Mouse (Mus musculus): ENCODE data around the gene Rtl6.
A peak's percentile ranks its signal among the peaks of the same experiment; 100 is the strongest.

Rtl6 gene

GRCm38 (mm10) chr15:84537117-84537516 is 20.5 kb downstream of the Rtl6 start:
- DNase-seq (ENCODE audit: low spot score in 2 of 2) = peak in 1 of 2 experiments; percentile 39

- DNase-seq (ENCODE audit: low spot score in 2 of 2) = no peak
These were observed 21.0 kb downstream of the Rtl6 start for GRCm38 (mm10) chr15:84536611-84537010.

DNA sequence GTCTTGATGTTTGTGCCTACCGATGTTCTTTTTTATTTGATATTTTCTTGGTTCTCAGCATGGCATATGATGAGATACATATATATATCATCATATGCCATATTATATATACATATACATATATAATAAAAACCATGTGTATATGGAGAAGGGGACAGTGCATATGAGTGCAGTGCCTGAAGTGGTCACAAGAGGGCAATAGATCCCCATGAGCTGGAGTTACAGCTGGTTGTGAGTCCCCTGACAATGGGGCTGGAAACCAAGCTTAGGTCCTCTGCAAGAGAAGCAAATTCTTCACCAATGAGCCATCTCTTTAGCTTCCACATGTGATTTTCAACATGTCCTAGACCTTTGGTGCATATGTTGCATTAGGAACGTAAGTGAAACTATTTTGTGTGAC is 21.7 kb downstream of the Rtl6 start:
- DNase-seq (ENCODE audit: low spot score in 2 of 2) = peak; percentile 25 to 57

GRCm38 (mm10) chr15:84532211-84532610 is 25.4 kb downstream of the Rtl6 start:
- no peak for DNase-seq (ENCODE audit: low spot score in 2 of 2)

- DNase-seq (ENCODE audit: low spot score in 2 of 2) = no peak
These were observed 26.1 kb downstream of the Rtl6 start for GRCm38 (mm10) chr15:84531535-84531934.

GRCm38 (mm10) chr15:84526921-84527320 is 30.7 kb downstream of the Rtl6 start:
- no peak for DNase-seq (ENCODE audit: low spot score in 2 of 2)

DNA sequence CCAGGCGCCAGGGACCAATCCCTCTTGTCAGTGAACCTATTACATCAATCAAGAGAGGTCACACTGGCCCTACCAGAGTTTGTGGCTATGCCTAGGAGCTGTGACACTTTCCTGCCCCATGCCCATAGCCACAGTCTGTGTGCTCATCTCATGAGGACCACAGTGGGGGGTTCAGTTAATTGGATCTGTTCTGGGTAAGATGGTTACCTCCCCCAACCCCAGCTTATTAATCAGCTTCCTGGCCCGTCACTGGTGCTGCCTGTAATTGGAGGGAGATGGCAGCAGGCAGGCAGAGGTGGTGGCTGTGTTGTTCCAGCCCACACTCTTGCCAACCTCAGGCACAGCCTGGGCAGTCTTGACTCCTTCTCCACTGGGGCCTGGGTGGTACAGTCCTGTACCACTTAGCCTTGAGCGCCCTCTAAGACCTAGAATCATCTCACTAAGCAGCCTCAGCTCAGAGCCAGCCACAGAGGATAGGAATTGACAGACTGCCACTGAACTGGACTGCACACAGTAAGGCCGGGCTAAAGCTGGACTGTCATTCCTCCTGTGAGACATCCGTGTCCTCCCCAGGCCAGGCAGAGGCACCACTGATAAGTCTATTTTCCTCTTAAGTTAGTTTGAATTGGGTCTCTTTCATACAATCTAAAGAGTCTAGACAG is 32.3 kb downstream of the Rtl6 start:
- DNase-seq (ENCODE audit: low spot score in 2 of 2) = no peak

DNA sequence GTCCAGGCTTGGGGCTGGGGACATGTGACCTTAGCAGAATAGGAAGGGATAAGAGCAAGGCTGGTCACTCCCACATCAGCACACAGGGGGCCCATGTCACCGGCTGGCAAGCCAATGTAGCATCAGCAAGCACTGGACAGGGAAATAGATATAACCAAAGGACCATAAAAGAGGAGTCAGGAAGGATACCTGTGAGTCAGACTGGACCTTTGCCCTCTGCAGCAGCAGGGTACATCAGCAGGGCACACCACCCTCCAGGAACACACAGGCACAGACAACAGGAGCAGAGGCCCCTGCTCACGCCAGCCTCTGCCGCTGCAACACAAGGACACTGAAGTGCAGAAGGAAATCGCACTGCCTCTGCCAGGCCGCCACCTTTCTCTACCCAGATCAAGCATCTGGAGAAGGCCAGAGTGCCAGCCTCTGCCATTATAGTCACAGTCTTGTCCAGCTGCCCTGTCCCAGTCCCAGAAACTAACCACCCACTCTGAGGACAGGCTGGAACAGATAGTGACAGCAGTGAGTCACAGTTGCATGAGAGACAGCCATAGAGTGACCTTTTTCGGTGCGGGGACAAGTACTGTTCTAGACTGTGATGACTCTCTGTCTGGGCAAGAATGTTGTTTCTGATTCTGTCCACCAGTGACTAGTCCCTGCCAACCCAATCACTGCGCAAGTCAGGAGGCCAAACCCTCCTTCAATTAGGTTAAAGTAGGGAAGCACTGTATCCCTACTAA is 34.5 kb downstream of the Rtl6 start:
- DNase-seq (ENCODE audit: low spot score in 2 of 2) = no peak

DNA sequence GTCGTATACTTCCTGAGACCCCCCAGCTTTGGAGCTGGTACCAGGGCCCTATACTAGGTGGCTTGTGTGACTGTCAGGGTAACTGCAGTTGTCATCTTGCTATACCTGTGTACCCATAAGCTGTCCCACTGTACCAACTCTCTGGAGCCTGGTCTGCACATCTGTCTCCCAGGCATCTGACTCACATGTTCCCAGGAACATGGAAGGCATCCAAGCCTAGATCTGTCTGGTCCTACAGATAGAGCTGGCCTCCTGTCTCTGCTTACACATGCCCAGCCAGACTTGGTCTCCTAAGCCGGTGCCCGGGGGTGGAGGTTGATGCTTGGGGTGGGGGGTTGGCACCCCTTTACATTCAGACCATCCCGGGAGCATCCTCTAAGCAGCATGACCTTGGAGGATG is 36.1 kb downstream of the Rtl6 start:
- no peak for DNase-seq (ENCODE audit: low spot score in 2 of 2)

DNA sequence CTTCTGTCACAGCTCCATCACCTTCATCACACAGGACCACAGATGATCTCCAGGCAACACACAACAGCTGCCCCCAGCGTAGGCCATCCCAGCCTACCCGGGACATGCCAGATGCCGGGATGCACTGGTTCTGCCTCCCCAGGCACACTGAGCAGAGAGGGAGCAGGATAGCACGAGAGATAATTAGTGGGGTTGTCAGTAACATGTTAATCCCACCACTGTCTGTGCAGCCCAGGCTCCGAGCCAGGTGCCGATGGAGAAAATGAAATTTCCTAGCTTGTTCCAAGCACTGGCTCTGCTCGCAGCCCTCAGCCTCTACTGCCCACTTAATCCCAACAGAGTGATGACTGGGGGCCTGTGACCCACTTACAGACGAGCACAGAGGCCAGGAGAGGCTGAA is 39.1 kb downstream of the Rtl6 start:
- DNase-seq (ENCODE audit: low spot score in 2 of 2) = no peak

DNA sequence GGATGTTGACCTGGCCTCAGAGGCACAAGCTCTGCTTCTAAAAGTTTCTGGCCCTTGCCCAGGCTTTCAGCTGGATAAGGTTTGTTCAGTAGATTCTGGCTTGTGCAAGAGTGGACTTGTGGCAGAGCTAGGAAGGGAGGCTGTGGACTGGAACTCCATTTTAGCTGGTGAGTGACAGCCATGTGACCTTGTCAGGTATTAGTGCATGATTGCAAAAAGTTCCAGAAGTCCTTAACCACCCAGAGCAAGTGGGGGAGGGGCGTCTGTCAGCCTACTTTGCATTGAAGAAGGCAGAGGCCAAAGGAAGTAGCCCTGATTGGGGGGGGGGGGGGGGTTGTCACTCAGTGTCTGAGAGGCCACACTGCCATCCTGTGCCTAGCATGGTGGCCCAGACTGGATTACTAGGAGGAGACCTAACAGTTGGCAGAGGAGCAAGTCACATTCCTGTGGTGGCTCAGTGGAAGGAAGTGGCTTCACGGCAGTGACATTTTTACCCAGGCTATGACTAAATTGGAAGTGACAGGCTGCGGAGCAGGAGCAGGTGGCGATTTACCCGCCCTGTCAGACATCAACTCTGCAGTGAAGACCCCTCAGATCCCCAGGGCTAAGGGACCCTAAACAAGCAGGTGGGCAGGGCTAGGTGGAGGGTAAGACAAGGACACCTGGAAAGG is 44.9 kb downstream of the Rtl6 start:
- peak in 1 of 2 experiments; percentile 75 for DNase-seq (ENCODE audit: low spot score in 2 of 2)

- DNase-seq (ENCODE audit: low spot score in 2 of 2) = no peak
These were observed 47.6 kb downstream of the Rtl6 start for GRCm38 (mm10) chr15:84509981-84510380.

DNA sequence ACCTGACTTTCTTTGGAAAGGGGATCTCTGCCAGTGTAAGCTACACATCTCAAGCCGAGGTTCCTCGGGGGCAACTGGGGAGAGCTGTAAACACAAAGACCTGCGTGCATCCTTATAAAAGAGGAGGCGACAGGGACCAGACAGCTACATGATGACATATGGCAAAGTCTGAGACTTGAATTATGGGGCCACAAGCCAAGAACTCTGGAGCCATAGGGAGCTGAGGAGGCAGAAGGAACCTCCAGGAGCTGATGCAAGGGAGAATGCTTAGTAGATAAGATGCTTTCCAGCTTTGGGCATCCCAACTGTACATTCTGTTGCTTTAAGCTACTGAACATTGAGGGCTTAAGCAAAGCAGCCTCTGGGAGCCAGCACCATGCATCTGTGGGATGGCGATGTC is 48.5 kb downstream of the Rtl6 start:
- DNase-seq (ENCODE audit: low spot score in 2 of 2) = no peak

- DNase-seq (ENCODE audit: low spot score in 2 of 2) = no peak
These were observed 51.6 kb downstream of the Rtl6 start for GRCm38 (mm10) chr15:84506026-84506425.

DNA sequence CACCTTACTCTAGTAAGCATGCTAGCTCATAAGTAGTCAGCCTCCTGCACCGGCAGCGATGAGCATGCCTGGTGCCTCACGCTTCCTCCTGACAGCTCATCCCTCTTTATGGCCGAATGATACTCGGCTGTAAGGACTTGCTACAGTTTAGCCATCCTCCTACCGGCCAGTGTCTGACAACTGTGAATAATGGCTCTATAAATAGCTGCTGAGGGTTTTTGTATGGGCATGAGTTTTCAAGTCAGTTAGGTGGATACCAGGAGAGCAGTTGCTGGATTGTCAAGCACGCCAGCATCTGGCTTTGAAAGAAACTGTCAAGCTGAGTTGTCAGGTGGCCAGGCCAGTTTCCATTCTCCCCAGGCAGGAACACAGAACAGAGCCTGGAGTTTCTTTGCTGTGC is 52.7 kb downstream of the Rtl6 start:
- DNase-seq (ENCODE audit: low spot score in 2 of 2) = no peak

All from spleen, postnatal 10 days (tissue).